Mouse (Mus musculus): ENCODE data around the gene Ctrb1. TPM values are rescaled to one million over a fixed set of nuclear protein-coding genes. Genes with fewer than 3 reads are reported as not detected.
A peak's percentile ranks its signal among the peaks of the same experiment; 100 is the strongest.

Gene Ctrb1
- total RNA-seq, 2 experiments from 2014 or later: not detected

DNA sequence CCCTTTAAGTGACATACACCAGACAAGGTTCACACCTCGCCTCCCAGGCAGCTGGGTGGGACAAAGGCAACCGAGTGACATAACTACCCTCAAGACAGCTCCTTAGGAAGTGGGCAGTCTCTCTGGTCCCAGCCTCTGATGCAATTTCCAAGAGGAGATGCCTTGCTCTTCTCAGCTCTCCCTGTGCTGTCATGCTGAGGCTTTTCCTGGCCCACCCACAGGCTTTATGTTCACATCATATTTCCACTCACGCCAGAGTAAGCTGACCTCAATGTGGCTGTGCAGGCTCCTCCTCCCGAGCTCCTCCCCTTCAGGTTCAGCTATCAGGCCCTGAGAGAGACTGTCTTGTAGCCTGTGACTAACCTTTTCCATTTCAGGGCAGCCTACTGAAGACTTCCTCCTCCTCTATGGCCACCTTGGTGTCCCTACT is 29.3 kb upstream of the Ctrb1 start:
- intact Hi-C loops (cut with DNase I): no loop called here

DNA sequence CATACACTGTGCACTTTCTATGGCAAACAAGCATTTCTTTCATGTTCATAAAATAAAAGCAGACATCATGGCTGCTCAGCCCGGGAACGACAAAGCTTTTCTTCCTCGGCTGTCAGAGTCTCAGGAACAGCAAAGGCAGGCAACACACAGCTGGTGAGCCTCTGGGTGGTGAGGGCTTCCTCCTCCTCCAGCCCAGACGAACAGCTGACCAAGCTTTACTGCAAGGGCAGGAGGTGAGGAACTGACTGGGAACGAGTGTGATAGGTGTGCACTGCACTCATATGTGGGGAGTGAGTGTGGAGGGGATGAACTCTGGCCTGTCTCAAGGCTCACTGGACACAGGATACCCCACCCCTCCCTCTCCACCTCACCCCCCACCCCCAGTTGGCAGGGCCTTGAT is 28.1 kb upstream of the Ctrb1 start:
- intact Hi-C loops (cut with DNase I): no loop called here
- DNase-seq (ENCODE audit: extremely low spot score in 1 of 2, low spot score in 2 of 2): no peak

More for the DNA sequence above, 29.3 kb upstream of the Ctrb1 start:
- no peak for DNase-seq (ENCODE audit: extremely low spot score in 1 of 2, low spot score in 2 of 2)

DNA sequence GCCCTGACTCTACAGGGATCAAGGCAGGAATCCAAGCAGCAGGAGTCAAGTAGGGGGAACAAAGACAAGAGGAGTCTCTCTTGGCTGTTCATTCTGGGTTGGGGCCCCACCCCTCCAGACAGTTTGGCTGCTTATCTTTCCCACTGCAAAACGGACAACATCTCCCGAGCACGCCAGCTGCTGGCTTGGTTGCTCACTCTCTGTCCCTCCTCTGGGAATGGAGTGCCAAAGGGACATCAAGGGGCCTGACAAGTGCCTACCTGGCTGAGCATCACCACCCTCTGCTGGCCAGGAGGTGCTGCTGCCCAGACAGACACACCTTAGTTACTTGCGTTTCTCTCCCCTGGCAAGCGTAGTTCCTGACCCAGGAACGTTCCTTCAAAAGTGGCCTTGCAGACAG is 27.1 kb upstream of the Ctrb1 start:
- DNase-seq (ENCODE audit: extremely low spot score in 1 of 2, low spot score in 2 of 2): peak in 1 of 2 experiments; percentile 49
- intact Hi-C loops (cut with DNase I): no loop called here

DNA sequence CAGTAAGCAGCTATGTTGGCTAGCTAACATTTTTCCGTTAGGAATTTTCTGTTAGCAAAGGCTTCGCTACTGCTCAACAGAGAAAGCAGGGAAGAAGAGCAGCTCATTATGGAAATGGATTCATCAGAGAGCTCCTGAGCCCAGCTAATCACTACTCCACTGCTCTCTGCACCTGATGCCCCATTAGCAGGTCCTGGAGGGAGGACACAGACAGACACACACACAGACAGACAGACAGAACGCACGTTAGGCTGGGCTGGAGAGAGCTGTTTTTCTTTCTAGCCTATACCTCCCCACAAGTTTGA is 26.6 kb upstream of the Ctrb1 start:
- no peak for DNase-seq (ENCODE audit: extremely low spot score in 1 of 2, low spot score in 2 of 2)
- intact Hi-C loops (cut with DNase I): no loop called here

DNA sequence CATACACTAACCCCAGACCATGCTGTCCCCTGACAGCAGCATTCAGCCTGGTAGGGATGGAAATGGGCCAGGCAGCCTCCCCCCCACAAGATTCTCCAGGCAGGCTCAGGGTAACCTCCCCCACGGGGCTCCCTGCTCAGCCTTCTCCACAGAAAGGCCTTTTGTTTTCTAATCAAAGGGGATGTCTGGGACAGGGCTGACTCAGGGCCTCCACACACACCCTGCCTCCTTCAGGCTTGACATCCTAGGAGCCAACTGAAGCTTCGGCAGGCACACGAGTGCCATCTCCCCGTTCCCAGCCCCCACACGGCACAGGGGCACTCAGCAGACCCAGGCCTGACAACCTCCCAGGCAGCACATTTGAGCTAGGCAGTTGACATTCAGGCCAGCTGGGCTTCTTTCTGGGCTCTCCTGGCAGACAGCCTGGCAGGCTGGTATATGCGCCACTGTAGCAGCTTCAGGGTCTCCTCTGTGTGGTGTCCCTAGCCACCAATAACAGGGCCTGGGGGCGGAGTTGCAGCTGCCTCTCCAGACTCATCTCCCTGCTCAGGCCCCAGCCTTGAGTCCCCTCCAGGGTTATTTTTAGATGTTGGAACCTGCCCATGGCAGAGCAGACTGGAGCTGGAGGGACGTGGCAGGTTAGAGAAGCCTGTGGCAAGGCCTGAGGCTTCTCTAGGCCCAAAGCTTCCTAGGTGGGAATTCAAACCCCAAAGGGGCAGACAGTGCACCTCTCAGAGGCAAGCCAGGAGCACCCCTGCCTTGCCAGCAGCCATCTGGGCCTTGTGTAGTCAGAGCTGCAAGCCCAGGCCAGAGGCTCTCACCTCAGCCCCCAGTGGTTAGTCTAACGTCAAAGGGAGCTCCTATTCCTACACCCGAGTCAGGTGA is 26.0 kb upstream of the Ctrb1 start:
- intact Hi-C loops (cut with DNase I): no loop called here
- peak; percentile 77 to 87 for DNase-seq (ENCODE audit: extremely low spot score in 1 of 2, low spot score in 2 of 2)

DNA sequence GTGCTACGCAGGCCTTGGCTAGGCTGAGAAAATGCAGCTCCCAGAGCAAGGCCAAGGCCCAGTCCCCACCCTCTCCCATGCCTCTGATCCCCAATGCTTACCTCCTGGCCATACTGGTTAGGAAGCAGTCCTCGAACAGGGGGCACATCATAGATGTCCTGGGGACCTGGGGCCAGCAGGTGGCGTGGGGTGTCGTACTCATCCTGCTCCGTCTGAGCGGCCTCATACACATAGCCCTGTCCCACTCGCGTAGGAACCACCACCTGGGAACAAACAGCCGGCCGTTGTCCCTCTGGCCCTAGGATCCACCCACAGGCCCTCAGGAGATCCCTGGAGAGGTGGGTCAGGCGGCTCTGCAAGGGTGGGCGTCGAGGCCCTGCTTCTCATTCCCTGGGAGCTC is 24.7 kb upstream of the Ctrb1 start:
- intact Hi-C loops (cut with DNase I): no loop called here
- peak in 1 of 2 experiments; percentile 39 for DNase-seq (ENCODE audit: extremely low spot score in 1 of 2, low spot score in 2 of 2)

DNA sequence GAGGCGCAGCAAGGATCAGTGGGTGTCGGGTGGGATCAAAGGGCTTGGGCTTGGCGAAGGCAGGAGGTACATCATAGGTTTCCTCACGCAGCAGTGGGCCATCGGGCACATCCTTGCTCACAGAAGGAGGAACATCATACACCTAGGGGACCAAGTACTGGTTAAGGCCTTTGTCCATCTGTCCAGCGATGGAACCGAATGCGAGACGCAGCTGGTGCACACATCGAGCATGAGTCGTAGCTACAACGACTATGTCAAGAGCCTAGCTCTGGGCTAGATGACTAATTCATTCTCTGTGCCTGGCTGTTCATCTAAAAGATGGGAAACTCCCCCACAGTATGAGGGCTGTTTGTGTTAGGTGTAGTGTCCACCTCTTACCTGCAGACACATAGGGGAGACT is 23.5 kb upstream of the Ctrb1 start:
- intact Hi-C loops (cut with DNase I): no loop called here

DNA sequence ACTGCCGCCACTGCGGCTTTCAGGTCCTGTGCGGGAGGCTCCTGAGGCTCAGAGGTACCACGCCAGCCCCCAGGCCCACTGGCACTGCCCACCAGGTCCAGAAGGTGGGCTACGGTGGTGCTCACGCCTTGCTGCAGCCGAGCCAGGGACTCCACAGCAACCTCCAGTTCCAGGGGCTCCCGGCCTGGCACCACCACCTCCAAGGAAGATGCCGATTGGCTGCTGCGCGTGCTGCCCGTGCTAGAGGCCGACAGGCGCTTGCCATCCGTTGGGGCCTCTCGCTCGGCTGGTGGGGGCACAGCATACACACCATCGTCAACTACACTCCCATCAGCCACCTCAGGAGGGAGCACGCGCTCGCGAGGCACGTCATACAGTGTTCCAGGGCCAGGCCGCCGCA is 23.0 kb upstream of the Ctrb1 start:
- intact Hi-C loops (cut with DNase I): no loop called here
- peak in 1 of 2 experiments; percentile 33 for DNase-seq (ENCODE audit: extremely low spot score in 1 of 2, low spot score in 2 of 2)

More for the DNA sequence above, 23.5 kb upstream of the Ctrb1 start:
- no peak for DNase-seq (ENCODE audit: extremely low spot score in 1 of 2, low spot score in 2 of 2)

DNA sequence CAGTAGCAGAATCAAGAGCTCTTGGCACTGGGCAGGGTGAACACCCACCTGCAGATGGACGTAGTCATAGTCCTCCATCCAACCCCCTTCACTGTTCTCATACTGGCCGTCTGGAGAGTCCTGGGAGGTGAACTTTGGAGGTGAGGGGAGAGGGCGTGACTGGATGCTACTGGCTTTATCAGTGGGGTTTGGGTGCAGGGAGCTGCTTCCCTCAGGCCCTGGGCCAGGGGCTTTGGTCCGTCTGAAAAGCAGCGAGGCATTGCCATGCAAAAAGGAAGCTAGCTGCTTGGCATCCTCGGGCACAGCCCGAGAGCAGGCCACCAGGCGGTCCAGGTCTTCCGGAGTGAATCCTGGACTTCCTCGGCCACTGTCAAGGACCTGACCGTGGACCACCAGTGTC is 22.5 kb upstream of the Ctrb1 start:
- intact Hi-C loops (cut with DNase I): no loop called here
- DNase-seq (ENCODE audit: extremely low spot score in 1 of 2, low spot score in 2 of 2): no peak

DNA sequence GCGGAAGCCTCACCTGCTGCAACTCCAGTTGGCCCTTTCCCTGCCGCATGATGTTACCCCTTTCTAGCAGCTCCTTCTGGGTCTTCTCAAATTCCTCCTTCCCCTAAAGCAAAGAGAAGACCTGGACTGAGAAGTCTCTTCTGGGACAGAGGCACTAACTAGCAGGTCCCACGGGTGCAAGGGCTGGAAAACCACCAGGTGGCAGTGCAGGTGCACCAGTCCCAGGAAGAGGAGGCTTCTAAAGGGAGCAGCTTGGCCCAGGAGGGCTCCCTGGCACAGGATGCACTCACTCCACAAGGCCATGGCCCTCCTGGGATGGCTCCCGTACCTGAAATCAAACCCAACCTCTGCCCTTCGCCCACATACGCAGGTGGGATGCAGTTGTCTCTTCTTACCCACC is 21.8 kb upstream of the Ctrb1 start:
- intact Hi-C loops (cut with DNase I): no loop called here
- DNase-seq (ENCODE audit: extremely low spot score in 1 of 2, low spot score in 2 of 2): peak in 1 of 2 experiments; percentile 76

DNA sequence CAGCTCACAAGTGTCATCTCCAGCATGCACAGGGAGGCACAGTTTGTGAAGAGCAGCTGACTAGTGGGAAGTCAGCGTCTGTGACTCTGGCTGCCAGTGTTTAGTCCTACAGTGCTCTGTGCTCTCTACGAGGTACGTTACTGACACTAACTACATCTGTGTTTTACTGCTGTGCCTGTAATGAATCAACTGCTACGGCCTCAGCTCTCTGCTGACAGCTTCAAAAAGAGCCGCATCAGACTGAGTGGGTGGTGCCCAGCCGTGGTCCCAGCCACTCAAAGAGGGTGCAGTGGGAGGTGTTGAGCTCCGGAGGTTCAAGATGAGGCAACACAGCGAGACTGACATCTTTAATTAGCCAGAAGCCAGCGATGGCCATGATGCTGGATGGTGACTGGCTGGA is 21.3 kb upstream of the Ctrb1 start:
- DNase-seq (ENCODE audit: extremely low spot score in 1 of 2, low spot score in 2 of 2): no peak
- intact Hi-C loops (cut with DNase I): no loop called here

DNA sequence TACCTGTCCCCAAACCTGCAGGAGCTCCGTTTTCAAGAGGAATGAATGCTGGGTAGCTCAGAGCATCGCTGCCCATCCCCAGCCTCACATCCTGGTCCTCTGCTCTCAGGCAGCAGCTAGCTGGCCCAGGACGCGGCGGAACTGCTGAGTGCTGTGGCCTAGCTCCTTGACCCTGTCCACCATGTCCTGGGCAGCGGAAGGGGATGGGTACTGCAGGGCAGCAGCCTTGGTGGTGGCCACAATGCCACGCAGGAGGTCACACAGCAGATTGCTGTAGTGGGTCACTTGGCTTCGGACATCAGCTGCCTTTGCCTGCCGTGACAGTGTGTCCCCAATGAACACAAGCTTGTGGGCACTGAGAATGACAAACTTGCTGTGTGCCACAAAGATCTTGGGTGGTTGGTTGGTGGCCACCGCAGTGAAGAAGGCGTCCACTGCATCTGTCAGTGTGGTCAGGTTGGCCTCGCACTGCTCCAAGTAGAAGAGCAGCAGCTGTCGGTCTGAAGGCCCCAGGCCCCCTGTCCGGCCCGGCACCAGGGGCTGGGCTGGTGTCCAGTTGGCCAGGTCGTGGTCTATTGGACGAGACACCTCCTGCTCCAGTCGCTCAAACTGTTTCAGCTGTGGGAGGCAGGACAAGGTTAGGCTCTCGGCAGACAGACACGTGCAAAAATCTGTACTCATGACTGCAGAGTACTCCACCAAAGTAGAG is 20.1 kb upstream of the Ctrb1 start:
- no peak for DNase-seq (ENCODE audit: extremely low spot score in 1 of 2, low spot score in 2 of 2)
- intact Hi-C loops (cut with DNase I): no loop called here

DNA sequence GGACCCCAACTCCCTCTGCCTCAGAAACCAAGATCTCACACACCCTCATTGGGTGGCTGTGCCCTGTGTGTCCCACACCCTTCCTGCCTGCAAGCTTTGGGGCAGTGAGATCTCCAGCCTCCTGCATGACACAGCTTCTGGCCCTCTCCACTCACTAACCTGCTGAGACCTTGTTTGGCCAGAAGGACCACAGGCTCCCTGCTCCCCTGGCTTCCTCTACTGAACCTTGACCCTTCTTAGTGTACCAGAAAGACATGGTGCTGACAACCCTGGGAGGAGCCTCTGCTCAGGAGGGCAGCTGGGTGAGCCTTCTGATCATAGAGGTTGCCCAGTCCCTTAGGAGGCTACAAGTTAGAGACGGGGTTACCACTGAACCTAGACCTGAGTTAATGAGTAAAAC is 18.4 kb upstream of the Ctrb1 start:
- intact Hi-C loops (cut with DNase I): no loop called here
- DNase-seq (ENCODE audit: extremely low spot score in 1 of 2, low spot score in 2 of 2): no peak

DNA sequence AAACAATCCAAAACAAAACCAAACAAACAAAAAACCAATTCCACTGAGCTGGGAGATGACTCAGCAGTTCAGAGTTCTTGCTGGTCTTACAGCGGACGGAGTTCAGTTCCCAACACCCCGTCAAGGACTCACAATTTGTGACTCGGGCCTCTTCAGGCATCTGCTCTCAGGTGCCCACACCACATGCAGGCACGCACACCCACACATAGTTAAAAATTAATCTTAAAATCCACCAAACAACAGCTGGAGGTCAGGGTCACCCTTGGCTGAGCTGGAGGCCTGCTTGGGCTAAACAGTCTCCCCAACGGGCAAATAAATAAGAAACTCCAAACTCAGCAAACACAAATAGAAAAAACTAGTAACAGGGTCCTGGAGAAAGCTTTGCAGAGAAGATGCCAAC is 17.5 kb upstream of the Ctrb1 start:
- intact Hi-C loops (cut with DNase I): no loop called here
- no peak for DNase-seq (ENCODE audit: extremely low spot score in 1 of 2, low spot score in 2 of 2)

DNA sequence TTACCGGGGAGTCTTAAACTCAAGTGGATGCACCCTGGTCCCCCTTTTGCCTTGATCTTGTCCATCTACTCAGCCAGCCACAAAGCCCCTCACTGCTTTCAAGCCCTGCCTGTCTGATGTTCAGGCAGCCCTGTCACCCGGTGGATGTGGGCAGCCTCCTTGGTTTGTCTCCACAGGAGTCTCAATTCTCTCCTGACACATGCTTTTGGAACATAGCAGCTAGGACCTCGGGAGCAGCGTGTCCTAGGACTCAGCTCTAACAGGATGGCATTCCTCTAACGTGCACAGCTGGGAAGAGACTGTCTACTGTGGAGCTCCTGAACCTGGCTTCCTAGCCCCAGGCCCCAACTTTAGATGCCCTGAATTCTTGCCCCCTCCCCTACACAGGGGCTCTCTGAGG is 14.9 kb upstream of the Ctrb1 start:
- intact Hi-C loops (cut with DNase I): no loop called here

DNA sequence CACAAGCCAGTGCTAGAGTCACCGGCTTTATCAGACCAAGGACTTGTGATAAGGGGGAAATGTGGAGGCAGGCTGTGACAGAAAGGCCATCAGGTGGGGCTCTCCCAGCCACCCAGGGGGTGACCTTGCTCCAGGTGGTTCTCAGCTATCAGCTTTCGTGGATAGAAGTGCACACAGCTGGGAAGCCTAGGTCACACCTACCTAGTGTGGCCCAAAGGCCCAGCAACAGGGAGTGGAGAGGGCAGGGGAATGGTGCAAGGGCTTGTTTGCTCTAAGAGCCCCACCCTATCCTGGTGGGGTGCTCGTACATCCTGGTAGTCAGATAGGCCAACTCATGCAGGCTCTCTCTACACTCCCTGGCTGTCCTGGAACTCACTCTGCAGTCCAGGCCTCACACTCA is 14.4 kb upstream of the Ctrb1 start:
- no peak for DNase-seq (ENCODE audit: extremely low spot score in 1 of 2, low spot score in 2 of 2)
- intact Hi-C loops (cut with DNase I): no loop called here

More for the DNA sequence above, 14.9 kb upstream of the Ctrb1 start:
- no peak for DNase-seq (ENCODE audit: extremely low spot score in 1 of 2, low spot score in 2 of 2)

DNA sequence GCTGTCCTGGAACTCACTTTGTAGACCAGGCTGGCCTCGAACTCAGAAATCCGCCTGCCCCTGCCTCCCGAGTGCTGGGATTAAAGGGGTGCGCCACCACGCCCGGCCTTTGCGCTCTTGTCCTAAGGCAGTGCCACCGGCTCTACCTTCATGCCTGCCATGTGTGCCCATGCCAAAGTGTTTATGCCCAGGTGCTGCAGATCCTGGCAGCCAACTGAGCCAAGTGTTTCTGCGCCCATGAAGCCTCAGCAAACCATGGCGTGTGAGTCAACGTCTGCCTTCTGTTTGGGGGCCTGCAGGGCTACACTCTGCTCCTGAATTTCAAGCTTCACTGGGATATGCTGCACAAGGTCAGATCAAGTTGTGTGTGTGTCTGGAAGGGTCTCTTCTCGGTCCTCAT is 13.8 kb upstream of the Ctrb1 start:
- DNase-seq (ENCODE audit: extremely low spot score in 1 of 2, low spot score in 2 of 2): no peak
- intact Hi-C loops (cut with DNase I): no loop called here

DNA sequence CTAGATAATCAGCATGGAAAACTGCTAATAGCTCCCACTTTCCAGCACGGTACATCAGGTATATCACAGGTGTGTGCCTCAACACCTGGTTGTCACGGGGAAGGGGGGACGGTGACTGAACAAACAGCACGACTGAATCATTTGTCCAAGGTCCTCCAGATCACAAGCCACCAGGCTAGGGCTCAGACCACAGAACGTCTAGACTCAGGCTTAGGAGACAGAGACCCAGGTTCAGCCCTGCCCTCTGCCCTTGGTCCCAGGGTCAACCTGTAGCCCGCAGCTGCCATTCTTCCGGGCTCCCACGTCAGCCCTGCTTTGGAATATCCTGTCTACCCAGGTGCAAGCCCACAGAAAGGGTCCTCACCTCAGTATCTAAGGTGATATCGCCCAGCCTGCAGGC is 10.6 kb upstream of the Ctrb1 start:
- DNase-seq (ENCODE audit: extremely low spot score in 1 of 2, low spot score in 2 of 2): no peak
- intact Hi-C loops (cut with DNase I): no loop called here

DNA sequence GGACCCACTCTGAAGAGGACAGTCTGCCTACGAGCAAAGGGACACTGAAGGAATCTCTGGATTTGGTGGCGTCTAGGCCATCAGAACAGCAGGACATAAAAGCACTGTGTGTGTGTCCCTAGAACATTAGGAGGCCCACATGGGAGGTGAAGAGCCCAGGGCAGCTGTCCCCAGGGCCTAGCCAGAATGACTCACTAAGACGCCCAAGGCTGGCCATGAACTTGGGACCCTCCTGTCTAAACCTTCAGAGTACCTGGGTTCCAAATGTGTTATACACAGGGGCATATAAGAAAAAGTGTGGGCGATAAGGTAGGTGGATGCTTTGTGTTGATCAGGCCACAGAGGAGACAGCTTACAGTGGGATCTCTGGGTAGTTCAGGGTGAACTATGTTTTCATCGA is 9.9 kb upstream of the Ctrb1 start:
- intact Hi-C loops (cut with DNase I): no loop called here
- no peak for DNase-seq (ENCODE audit: extremely low spot score in 1 of 2, low spot score in 2 of 2)

DNA sequence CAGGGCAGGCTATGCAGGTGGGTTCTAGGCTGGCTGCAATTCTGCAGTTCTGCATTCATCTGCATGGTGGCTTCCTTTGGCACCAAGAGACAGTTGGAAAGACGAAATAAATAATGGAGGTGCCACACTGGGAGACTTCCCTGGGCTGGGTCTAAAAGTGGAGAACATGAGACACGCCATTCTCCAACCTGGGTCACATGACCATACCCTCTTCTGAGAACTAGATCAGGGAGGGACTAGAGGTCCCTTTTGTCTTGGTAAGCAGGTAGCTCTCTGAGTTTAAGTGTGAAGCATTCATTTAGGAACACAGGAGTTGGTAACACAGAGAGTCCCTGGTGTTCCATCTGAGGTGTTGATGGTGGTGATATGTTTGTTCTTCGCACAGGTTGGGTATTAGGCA is 9.4 kb upstream of the Ctrb1 start:
- DNase-seq (ENCODE audit: extremely low spot score in 1 of 2, low spot score in 2 of 2): no peak
- intact Hi-C loops (cut with DNase I): no loop called here

All from left cerebral cortex, postnatal 10 days (tissue).